Mouse (Mus musculus) lung, postnatal 0 days (tissue): ENCODE measurements around the gene Il17rd.

ENCODE experiments used
- CTCF ChIP-seq: IDR thresholded peaks from 2 replicates; pipeline ENCODE4 v1.5.1; 2016; ENCODE audit warnings: antibody characterized with exemption, mild to moderate bottlenecking
- EP300 ChIP-seq: IDR thresholded peaks from 2 replicates; pipeline ENCODE4 v1.6.1; 2016; ENCODE audit warnings: antibody characterized with exemption, mild to moderate bottlenecking, control low read depth

GRCm38 (mm10) chr14:27101735-27102134 lies 63.0 kb downstream of the Il17rd start:
- TF ChIP-seq CTCF, result no peak
- TF ChIP-seq EP300, result no peak
